Mouse (Mus musculus) cortical plate, adult 2 months (tissue): ENCODE measurements around the gene Tnrc6b.

ENCODE experiments used
- CTCF ChIP-seq: fragments of 200-500 bp; IDR thresholded peaks from 2 replicates; pipeline ENCODE4 v1.5.1; 2011; ENCODE audit warnings: mild to moderate bottlenecking, control low read depth, low read length; ENCODE audit not compliant: insufficient read depth; ENCODE audit errors: extremely low read depth
- POLR2A ChIP-seq: fragments of 200-500 bp; IDR thresholded peaks from 2 replicates; pipeline ENCODE4 v1.6.1; 2011; ENCODE audit warnings: mild to moderate bottlenecking, low read length, control low read depth; ENCODE audit not compliant: insufficient read depth; ENCODE audit errors: extremely low read depth

- no peak for TF ChIP-seq CTCF
- no peak for TF ChIP-seq POLR2A
These were observed 37.6 kb upstream of the Tnrc6b start for GRCm38 (mm10) chr15:80673337-80674095.
